Mouse (Mus musculus) cortical plate, adult 2 months (tissue): ENCODE data around the gene Poln. TPM values are rescaled to one million over a fixed set of nuclear protein-coding genes. Genes with fewer than 3 reads are reported as not detected.

Experiments used
- H3K27ac ChIP-seq: fragments of 200-500 bp; 2 replicates; pipeline ENCODE4 v1.5.1; 2012; ENCODE audit warnings: low read length, control low read depth, inconsistent platforms; ENCODE audit not compliant: insufficient read depth
- H3K4me1 ChIP-seq: fragments of 200-500 bp; 2 replicates; pipeline ENCODE4 v1.6.1; 2011; ENCODE audit warnings: low read length; ENCODE audit not compliant: control insufficient read depth, insufficient read depth
- H3K4me3 ChIP-seq: fragments of 200-500 bp; 2 replicates; pipeline ENCODE4 v1.5.1; 2011; ENCODE audit warnings: mild to moderate bottlenecking, low read length, control low read depth; ENCODE audit not compliant: insufficient read depth
- CTCF ChIP-seq: fragments of 200-500 bp; IDR thresholded peaks from 2 replicates; pipeline ENCODE4 v1.5.1; 2011; ENCODE audit warnings: mild to moderate bottlenecking, control low read depth, low read length; ENCODE audit not compliant: insufficient read depth; ENCODE audit errors: extremely low read depth
- POLR2A ChIP-seq: fragments of 200-500 bp; IDR thresholded peaks from 2 replicates; pipeline ENCODE4 v1.6.1; 2011; ENCODE audit warnings: mild to moderate bottlenecking, low read length, control low read depth; ENCODE audit not compliant: insufficient read depth; ENCODE audit errors: extremely low read depth
- polyA plus RNA-seq: library from polyadenylated mRNA; depleted of rRNA; stranded (reverse); fragments of >200 nt; gene quantifications from 2 replicates; pipeline ENCODE4 v1.2.3, GENCODE M21; 2012

Gene Poln
- polyA plus RNA-seq, 1 experiment: 1.4 TPM

DNA sequence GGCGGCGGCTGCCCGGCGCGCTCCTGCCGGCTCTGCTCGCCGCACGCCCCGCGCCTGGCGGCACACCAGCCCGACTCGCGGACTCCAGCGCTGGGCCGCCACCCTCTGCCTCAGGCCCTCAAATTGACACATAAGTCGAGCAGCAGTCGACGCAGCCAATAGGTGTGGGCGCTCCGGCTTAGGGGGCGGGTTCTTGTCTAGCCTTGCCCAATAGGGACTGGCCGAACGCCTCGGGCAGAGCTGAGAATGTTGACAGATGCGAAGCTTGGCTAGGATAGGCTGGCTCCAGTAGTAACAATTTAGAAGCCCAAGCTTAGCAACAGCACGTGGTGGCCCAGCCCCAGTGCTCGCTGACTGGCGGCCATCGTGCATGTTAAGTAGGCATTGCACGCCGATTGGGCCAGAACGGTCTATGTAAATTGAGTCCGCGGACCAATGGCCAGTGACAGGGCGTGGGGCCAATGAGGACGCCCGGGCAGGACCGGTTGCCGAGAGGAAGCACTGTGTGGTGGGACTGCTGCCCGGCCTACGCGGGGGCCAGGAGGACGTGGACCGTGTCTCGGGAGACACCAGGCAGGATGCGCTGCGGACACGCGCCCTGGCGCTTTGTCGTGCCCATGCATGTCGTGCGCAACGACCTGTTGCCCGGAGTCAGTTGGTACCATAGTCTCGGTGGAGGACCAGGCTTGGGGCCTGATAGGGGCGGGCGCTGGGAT lies 18.5 kb upstream of the Poln start, which contains the start of gene Mxd4:
Gene Mxd4 (minus strand): TSS at position 120 of the 716 bp plus-strand sequence.
- Histone ChIP-seq H3K4me3 (peak within 1 kb of the TSS; percentile 76), H3K27ac (peak within 1 kb of the TSS; percentile 82), H3K4me1 (peaks cover 12% of the 10 kb centered on the region)
- TF ChIP-seq POLR2A: peak; percentile 88
- no peak for TF ChIP-seq CTCF

DNA sequence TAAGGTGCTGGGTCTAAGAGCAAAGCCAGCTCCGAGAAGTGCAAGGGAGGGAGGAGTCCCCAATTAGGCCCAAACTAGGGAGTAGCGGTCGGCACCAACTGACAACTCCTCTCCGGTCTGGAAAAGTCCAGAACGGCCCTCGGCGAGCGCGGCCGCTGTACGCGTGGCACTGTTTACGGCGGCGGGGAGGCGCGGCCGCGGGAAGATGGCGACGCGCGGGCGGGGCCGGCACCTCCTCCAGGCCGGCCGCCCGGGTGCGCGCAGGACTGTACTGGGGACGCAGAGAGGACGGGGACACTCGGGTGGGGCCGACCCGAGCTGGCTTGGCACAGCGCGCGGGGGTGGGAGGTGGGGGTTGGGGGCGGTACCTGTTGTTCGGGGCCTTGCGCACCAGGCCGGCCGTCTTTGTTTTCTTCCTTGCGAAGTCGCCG lies 17.7 kb upstream of the Poln start:
- Histone ChIP-seq H3K27ac (peak overlapping the region; percentile 58; the same call in 1 of the 2 replicates), H3K4me3 (peak overlapping the region; percentile 76), H3K4me1 (peaks cover 17% of the 10 kb centered on the region)
- no peak for TF ChIP-seq POLR2A
- TF ChIP-seq CTCF: no peak

DNA sequence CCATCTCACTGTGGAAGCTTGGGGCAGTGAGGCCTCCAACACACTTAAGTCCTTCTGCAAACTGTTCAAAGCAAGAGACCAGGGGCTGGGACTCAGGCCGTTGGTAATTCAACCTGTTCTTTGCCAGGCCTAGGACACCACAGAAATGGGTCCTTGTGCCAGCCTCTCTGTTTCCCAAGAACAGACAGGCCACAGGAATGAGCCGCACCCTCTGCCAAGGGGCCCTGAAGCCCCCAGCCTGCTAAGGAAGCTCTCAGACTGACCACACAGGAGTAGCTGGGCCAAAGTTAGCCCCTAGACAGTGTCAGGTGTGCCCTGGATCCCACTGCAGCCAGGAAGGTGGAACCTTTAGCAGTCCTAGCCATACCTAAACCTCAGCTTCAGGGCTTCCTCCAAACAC lies 17.1 kb upstream of the Poln start:
- no peak for TF ChIP-seq POLR2A
- TF ChIP-seq CTCF: no peak
- H3K4me1 ChIP-seq: peaks cover 19% of the 10 kb centered on the region

DNA sequence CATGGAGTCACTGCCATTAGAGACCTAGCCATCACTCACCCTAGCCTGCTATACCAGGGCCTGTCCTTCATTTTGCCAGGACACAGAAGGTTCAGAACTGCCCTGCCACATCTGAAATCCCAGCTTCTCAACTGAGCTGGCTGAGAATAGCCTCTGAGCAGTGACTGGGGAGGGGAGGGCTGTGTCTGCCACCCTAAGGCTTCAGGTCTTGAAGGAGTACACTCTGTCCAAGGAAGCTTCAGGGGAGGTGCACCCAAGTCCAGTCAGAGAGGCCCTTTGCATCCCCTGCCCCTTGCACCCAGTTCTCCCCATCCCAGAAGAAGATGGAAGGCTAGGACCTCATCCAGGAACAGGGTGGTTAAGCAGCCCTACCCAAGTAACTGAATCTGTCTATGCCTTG lies 16.5 kb upstream of the Poln start:
- H3K4me1 ChIP-seq: peaks cover 22% of the 10 kb centered on the region
- TF ChIP-seq POLR2A: no peak
- TF ChIP-seq CTCF: no peak
- peak overlapping the region; percentile 76; the same call in 1 of the 2 replicates for H3K4me3 ChIP-seq
- H3K27ac ChIP-seq: no peak overlapping the region

More for the DNA sequence above, 17.1 kb upstream of the Poln start:
- peak overlapping the region; percentile 58; the same call in 1 of the 2 replicates for H3K27ac ChIP-seq
- H3K4me3 ChIP-seq: peak overlapping the region; percentile 76

DNA sequence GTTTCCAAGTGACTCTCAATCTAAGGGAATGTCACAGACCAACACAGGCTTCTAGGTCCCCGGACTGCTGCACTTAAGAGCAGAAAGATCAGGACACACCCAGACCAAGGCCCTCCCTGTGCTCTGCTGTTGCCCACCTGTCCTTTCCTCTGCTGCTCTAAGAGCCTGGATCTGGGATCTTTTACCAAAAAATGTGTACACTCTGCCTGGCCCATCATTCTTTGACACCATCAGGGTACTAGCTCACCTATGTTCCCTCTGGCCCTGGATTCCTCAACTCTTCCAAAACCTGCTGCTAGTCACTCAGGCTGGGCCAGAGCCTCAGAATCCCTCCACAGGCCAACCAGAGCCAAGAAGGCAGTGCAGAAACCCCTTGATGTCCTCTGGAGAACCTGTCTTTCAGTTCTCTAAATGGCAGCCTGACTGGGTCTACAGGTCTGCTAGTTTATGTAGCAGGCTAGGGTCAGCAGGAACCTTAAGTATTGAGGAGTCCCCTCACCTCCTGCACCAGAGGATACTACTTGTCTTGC lies 15.9 kb upstream of the Poln start:
- no peak overlapping the region for H3K4me3 ChIP-seq

DNA sequence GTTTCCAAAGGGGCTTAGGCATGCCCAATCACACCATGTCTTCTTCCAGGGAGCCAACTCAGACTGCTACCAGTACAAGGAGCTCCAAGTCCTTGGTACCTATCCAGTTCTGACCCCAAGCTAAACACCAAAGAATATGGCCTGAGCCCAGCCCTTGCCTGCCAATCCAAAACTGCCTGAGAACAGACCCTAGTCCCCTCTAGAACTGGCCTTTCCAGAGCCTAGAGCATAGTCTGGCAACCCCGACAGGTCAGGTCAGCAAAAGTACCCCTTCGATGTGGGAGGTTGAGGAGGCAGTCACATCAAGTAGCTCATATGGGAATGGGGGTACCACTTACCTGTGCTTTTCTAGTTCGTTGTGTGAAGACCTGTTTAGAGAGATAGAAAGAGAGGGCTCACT lies 14.7 kb upstream of the Poln start:
- TF ChIP-seq POLR2A (no peak), CTCF (no peak)
- Histone ChIP-seq H3K4me3 (no peak overlapping the region), H3K4me1 (peaks cover 22% of the 10 kb centered on the region), H3K27ac (peak overlapping the region; percentile 71; the same call in 1 of the 2 replicates)

More for the DNA sequence above, 15.9 kb upstream of the Poln start:
- TF ChIP-seq CTCF: no peak
- no peak for TF ChIP-seq POLR2A
- Histone ChIP-seq H3K4me1 (peaks cover 22% of the 10 kb centered on the region), H3K27ac (peak overlapping the region; percentile 10; the same call in 1 of the 2 replicates)

DNA sequence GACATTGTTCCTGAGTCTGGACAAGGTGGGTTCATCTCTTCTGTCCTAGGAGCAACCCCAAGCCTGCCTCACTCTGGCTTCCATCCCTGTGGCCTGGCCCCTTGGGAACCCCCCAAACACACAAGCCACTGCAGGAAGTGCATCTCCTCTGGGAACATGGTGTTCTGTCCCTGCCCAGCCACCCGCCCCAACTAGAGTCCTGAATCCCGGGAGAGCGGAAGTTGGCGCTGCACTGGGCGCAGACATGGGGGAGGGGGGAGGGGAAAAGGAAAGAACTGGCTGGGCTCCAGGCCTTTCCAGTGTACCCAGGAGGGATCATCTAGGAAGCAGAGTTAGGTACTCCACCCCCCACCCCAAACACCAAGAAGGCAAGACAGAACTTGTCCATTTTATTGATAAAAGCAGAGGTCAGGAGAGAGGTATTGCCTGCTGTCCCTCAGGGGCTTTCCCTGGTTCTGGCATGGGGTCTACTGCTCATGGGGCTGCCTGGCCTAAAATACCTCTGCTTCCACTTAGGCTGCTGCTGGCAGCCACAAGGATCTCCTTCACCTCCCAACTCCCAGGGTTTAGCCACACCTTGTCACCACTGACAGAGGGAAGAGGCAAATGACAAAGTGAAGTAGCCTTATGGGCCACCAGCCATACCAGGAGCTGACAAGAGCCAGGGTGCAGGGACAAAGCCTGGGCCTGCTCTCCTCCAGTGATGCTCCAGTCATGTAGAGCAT lies 14.1 kb upstream of the Poln start:
- no peak overlapping the region for H3K4me3 ChIP-seq
- H3K4me1 ChIP-seq: peaks cover 22% of the 10 kb centered on the region
- TF ChIP-seq POLR2A: no peak
- TF ChIP-seq CTCF: no peak
- H3K27ac ChIP-seq: peak overlapping the region; percentile 71

DNA sequence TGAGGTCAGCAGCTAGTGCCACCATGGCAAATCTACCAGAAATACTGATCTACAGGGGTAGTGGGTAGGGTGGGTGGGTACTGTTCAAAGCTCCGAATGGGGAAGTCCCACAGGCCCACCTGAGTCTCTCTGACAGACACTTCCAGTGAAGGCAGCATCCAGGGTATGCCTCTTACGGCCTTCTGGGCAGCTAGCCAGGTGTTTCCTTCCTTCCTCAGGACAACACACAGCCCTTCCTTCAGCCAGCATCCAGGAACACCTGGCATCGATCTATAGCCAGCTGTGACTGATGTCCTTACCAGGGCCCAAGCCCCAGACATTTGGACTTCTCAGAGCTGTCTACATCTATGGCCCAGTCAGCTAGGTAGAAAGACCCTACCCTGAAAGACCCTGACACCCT lies 13.2 kb upstream of the Poln start:
- Histone ChIP-seq H3K4me3 (no peak overlapping the region), H3K27ac (peak overlapping the region; percentile 66), H3K4me1 (peaks cover 22% of the 10 kb centered on the region)
- no peak for TF ChIP-seq CTCF
- no peak for TF ChIP-seq POLR2A

DNA sequence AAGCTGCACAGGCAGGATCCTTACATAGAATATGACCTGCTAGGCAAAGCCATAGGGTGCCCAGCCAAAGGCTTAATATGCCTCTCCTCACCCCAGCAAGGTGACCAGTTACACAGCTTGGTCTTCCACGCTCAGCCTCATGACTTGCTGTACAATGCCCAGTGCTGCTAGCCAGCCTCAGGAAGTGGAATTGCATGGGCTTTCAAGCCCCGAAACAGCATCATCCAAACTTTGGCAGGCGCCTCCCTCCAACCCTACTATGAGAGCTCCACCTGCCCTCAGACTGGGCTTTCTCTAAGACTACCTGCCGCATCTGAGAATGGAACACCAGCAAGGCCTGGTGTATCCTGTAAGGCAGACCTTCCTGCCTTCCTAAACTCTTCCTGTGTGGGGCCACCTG lies 8.6 kb upstream of the Poln start:
- TF ChIP-seq POLR2A (no peak), CTCF (no peak)
- Histone ChIP-seq H3K27ac (no peak overlapping the region), H3K4me1 (peaks cover 10% of the 10 kb centered on the region), H3K4me3 (no peak overlapping the region)
